Mouse (Mus musculus) naive thymus-derived CD4-positive, alpha-beta T cell, adult 2 months (primary cell): ENCODE results near the gene Atp13a2.
A peak's percentile ranks its signal among the peaks of the same experiment; 100 is the strongest.

ENCODE experiments used
- DNase-seq: peaks from one replicate; pipeline ENCODE4 v3.0.0-alpha.2; 2011; ENCODE audit warnings: low read depth

The Atp13a2 gene

GRCm38 (mm10) chr4:141044816-141045215, 58.1 kb downstream of the Atp13a2 start:
- peak; percentile 76 for DNase-seq

- DNase-seq = no peak
Observed at GRCm38 (mm10) chr4:141048810-141049475, 62.3 kb downstream of the Atp13a2 start.

GRCm38 (mm10) chr4:141049476-141049835, 62.8 kb downstream of the Atp13a2 start:
- no peak for DNase-seq

- DNase-seq = no peak
Observed at GRCm38 (mm10) chr4:141052442-141052841, 65.8 kb downstream of the Atp13a2 start.

GRCm38 (mm10) chr4:141053138-141053537, 66.5 kb downstream of the Atp13a2 start:
- no peak for DNase-seq

GRCm38 (mm10) chr4:141053568-141054161, 67.0 kb downstream of the Atp13a2 start:
- no peak for DNase-seq
